Mouse (Mus musculus): ENCODE measurements around the gene Rara. TPM values are rescaled to one million over a fixed set of nuclear protein-coding genes. Genes with fewer than 3 reads are reported as not detected.

The Rara gene
- total and polyA plus RNA-seq, 3 experiments, result 12.1 to 13.7 TPM; not detected in 1

DNA sequence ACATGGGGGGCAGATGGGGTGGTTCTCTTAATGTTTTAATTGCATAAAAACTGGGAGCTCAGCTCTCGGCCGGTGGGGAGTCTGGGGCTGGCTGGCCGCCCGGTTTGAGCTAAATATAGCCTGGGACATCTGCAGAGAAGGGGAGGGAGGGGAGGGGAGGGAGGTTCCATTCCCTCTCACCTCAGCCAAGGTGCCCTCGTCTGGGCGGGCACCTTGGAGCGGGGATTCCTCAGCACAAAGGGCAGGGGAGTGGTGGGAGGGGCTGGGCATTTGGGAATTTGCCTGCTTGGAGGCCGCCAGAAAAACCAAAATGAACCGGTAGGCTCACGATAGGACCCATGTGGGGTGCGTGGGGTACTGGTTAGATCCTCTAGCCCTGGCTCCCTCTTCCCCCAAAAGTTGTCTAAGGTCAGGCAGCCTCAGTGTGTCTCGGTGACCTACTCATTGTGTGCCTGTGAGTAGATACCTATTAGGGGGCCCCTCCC is 13.8 kb downstream of the Rara start:
- DNase-seq (ENCODE audit: low read depth, low spot score), result peak; percentile 64
- Histone ChIP-seq H3K9ac (ENCODE audit: control insufficient read depth, low read depth, low read length, poor library complexity, severe bottlenecking) (peak overlapping the region; percentile 76), H3K79me2 (ENCODE audit: control insufficient read depth, insufficient read depth, low read length, poor library complexity) (peaks cover 16% of the 10 kb centered on the region), H3K9me3 (replicated peaks; ENCODE audit: insufficient read depth, low read length) (no peaks in the 10 kb centered on the region), H3K36me3 (ENCODE audit: control insufficient read depth in 1 of 2, insufficient read depth in 2 of 2, low read length in 2 of 2) (peaks cover 0 to 7% of the 10 kb centered on the region in 2 experiments; a peak in 2 of 4 replicates), H3K27ac (ENCODE audit: control insufficient read depth, low read depth, low read length) (peak overlapping the region; percentile 87), H3K4me1 (ENCODE audit: control insufficient read depth in 1 of 2, insufficient read depth in 2 of 2, low read length in 2 of 2) (peaks cover 12 to 33% of the 10 kb centered on the region in 2 experiments), H3K27me3 (ENCODE audit: control insufficient read depth in 1 of 2, insufficient read depth in 2 of 2, low read length in 2 of 2) (no peaks in the 10 kb centered on the region), H3K4me3 (ENCODE audit: control insufficient read depth in 1 of 2, insufficient read depth in 1 of 2, low read depth in 2 of 2, low read length in 2 of 2) (peak overlapping the region; percentile 61 to 62)
- peak; percentile 92; the same call in 1 of the 2 replicates for TF ChIP-seq MEF2A (IDR thresholded peaks at IDR 0.05; ENCODE audit: extremely low read depth, insufficient replicate concordance, low read depth, low read length, poor library complexity, severe bottlenecking)
- TF ChIP-seq POLR2A (IDR thresholded peaks at IDR 0.05; ENCODE audit: control insufficient read depth in 1 of 2, insufficient read depth in 1 of 2, low read depth in 1 of 2, low read length in 2 of 2, poor library complexity in 1 of 2), result peak in 1 of 2 experiments; percentile 13; a peak in 1 of 4 replicates
- no peak for TF ChIP-seq HCFC1 (IDR thresholded peaks at IDR 0.05; ENCODE audit: low read depth, low read length)
- TF ChIP-seq ZC3H11A (IDR thresholded peaks at IDR 0.05; ENCODE audit: low read depth, low read length), result no peak

DNA sequence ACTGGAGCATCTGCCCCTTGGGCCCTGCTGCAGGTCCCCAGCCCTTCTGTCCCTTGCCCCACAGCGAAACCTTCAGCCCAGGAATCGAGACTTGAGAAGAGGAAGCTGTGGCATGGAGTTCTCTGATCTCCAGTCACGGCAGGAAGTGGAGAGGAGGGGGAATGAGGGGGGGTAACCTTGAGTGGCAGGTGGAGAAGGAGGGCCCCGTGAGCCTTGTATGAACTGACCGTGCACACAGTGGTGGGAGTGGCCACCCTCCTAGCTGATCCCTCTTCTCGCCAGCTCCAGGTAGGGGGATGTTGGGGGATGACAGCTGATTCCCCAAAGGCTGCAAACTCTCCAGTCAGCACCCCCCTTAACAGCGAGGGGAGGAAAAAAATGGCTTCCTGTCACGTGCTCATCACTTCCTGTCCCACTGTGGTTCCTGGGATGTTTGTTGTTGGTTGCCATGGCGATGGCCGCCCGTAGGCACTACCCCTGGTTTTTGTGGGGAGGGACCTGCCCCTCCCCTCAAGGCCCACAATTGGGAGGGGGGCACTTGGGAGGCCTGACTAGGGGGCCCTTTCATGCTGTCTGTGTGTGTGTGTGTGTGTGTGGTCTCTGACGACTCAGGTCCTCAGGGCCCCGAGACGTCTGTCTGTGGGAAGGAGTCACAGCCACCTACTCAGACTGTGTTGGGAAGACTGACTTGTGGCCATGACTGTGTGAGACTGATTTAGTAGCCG is 14.4 kb downstream of the Rara start:
- Histone ChIP-seq H3K4me1 (ENCODE audit: control insufficient read depth in 1 of 2, insufficient read depth in 2 of 2, low read length in 2 of 2) (peaks cover 9 to 27% of the 10 kb centered on the region in 2 experiments), H3K79me2 (ENCODE audit: control insufficient read depth, insufficient read depth, low read length, poor library complexity) (peaks cover 16% of the 10 kb centered on the region), H3K36me3 (ENCODE audit: control insufficient read depth in 1 of 2, insufficient read depth in 2 of 2, low read length in 2 of 2) (peaks cover 0 to 7% of the 10 kb centered on the region in 2 experiments; a peak in 2 of 4 replicates), H3K9ac (ENCODE audit: control insufficient read depth, low read depth, low read length, poor library complexity, severe bottlenecking) (peak overlapping the region; percentile 76), H3K9me3 (replicated peaks; ENCODE audit: insufficient read depth, low read length) (no peaks in the 10 kb centered on the region), H3K4me3 (ENCODE audit: control insufficient read depth in 1 of 2, insufficient read depth in 1 of 2, low read depth in 2 of 2, low read length in 2 of 2) (peak overlapping the region; percentile 61 to 62), H3K27ac (ENCODE audit: control insufficient read depth, low read depth, low read length) (peak overlapping the region; percentile 87), H3K27me3 (ENCODE audit: control insufficient read depth in 1 of 2, insufficient read depth in 2 of 2, low read length in 2 of 2) (no peaks in the 10 kb centered on the region)
- peak; percentile 97 for DNase-seq (ENCODE audit: low read depth, low spot score)
- peak; percentile 71 for TF ChIP-seq ELF1 (IDR thresholded peaks at IDR 0.05; ENCODE audit: low read depth, low read length)
- TF ChIP-seq JUND (IDR thresholded peaks at IDR 0.05; ENCODE audit: low read depth, low read length), result no peak
- peak; percentile 72; the same call in 1 of the 2 replicates for TF ChIP-seq TBP (IDR thresholded peaks at IDR 0.05; ENCODE audit: low read depth, low read length)
- peak; percentile 98 for TF ChIP-seq ZNF384 (IDR thresholded peaks at IDR 0.05; ENCODE audit: low read depth, low read length)
- TF ChIP-seq MAX (IDR thresholded peaks at IDR 0.05; ENCODE audit: low read length), result peak; percentile 97
- TF ChIP-seq POLR2AphosphoS5 (IDR thresholded peaks at IDR 0.05; ENCODE audit: borderline replicate concordance, low read depth, low read length), result no peak
- no peak for TF ChIP-seq SMC3 (IDR thresholded peaks at IDR 0.05; ENCODE audit: low read depth, low read length)
- peak; percentile 27 for TF ChIP-seq NELFE (IDR thresholded peaks at IDR 0.05; ENCODE audit: low read depth, low read length)
- peak; percentile 82 for TF ChIP-seq MAZ (IDR thresholded peaks at IDR 0.05; ENCODE audit: low read depth, low read length)
- no peak for TF ChIP-seq ZMIZ1 (IDR thresholded peaks at IDR 0.05; ENCODE audit: low read depth, low read length)
- TF ChIP-seq POLR2A (IDR thresholded peaks at IDR 0.05; ENCODE audit: control insufficient read depth in 1 of 2, insufficient read depth in 1 of 2, low read depth in 1 of 2, low read length in 2 of 2, poor library complexity in 1 of 2), result peak; percentile 6 to 65; a peak in 2 of 4 replicates
- no peak for TF ChIP-seq CHD1 (IDR thresholded peaks at IDR 0.05; ENCODE audit: low read depth, low read length)
- TF ChIP-seq ETS1 (IDR thresholded peaks at IDR 0.05; ENCODE audit: low read depth, low read length), result peak; percentile 51; the same call in 1 of the 2 replicates
- no peak for TF ChIP-seq NRF1 (IDR thresholded peaks at IDR 0.05; ENCODE audit: insufficient read depth, low read depth, low read length, poor library complexity, severe bottlenecking)
- TF ChIP-seq POLR2AphosphoS2 (IDR thresholded peaks at IDR 0.05; ENCODE audit: low read length), result no peak
- TF ChIP-seq MAFK (IDR thresholded peaks at IDR 0.05; ENCODE audit: borderline replicate concordance, low read depth, low read length), result no peak
- peak; percentile 87 to 91 for TF ChIP-seq USF2 (IDR thresholded peaks at IDR 0.05; ENCODE audit: borderline replicate concordance in 1 of 2, insufficient read depth in 1 of 2, low read depth in 1 of 2, low read length in 2 of 2)
- TF ChIP-seq CTCF (IDR thresholded peaks at IDR 0.05 in 2 of 3, conservative IDR thresholded peaks at IDR 0.05 in 1 of 3; ENCODE audit: control insufficient read depth in 1 of 3, insufficient read depth in 1 of 3, low read depth in 2 of 3, low read length in 3 of 3, poor library complexity in 1 of 3, severe bottlenecking in 1 of 3), result no peak
- peak; percentile 90 for TF ChIP-seq MXI1 (IDR thresholded peaks at IDR 0.05; ENCODE audit: low read depth, low read length)
- no peak for TF ChIP-seq UBTF (IDR thresholded peaks at IDR 0.05; ENCODE audit: borderline replicate concordance, insufficient read depth, low read depth, low read length)
- TF ChIP-seq BHLHE40 (IDR thresholded peaks at IDR 0.05; ENCODE audit: borderline replicate concordance, low read depth, low read length), result peak; percentile 78; the same call in 1 of the 2 replicates
- TF ChIP-seq ZC3H11A (IDR thresholded peaks at IDR 0.05; ENCODE audit: low read depth, low read length), result no peak
- TF ChIP-seq GABPA (IDR thresholded peaks at IDR 0.05; ENCODE audit: low read depth, low read length), result no peak
- TF ChIP-seq RCOR1 (IDR thresholded peaks at IDR 0.05; ENCODE audit: low read depth, low read length), result peak; percentile 74
- TF ChIP-seq MYB (IDR thresholded peaks at IDR 0.05; ENCODE audit: low read depth, low read length), result no peak
- TF ChIP-seq MEF2A (IDR thresholded peaks at IDR 0.05; ENCODE audit: extremely low read depth, insufficient replicate concordance, low read depth, low read length, poor library complexity, severe bottlenecking), result no peak
